Mouse (Mus musculus) lung, postnatal 0 days (tissue): ENCODE data around the gene Ppp1r21.

Experiments
- CTCF ChIP-seq: IDR thresholded peaks from 2 replicates; pipeline ENCODE4 v1.5.1; 2016; ENCODE audit warnings: antibody characterized with exemption, mild to moderate bottlenecking
- EP300 ChIP-seq: IDR thresholded peaks from 2 replicates; pipeline ENCODE4 v1.6.1; 2016; ENCODE audit warnings: antibody characterized with exemption, mild to moderate bottlenecking, control low read depth

DNA sequence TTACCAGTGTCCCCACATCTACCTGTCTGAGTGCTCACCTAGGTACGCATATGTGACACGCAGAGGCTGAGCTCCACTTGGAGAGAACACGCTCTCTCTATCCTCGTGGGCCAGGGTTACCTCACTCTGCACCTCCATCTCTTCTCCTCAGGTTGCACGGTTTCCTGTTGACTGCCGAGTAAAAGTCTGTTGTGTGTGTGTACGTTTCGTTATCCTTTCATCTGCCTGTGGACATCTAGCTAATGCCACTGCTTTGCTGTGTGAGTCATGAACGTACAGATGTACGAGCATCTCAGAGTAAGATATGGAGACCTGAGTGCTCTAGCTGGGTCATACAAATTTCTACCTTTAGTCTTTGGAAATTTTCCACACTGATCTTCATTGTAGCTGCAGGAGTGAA lies 49.5 kb upstream of the Ppp1r21 start:
- TF ChIP-seq CTCF (no peak), EP300 (no peak)
